Mouse (Mus musculus): ENCODE data around the gene Tldc2. TPM values are rescaled to one million over a fixed set of nuclear protein-coding genes. Genes with fewer than 3 reads are reported as not detected.

Tldc2 gene
- polyA plus RNA-seq (2016; fragmentation: Nextera tagmentation; extraction: Ambion mirVana): not detected in 2 replicates

DNA sequence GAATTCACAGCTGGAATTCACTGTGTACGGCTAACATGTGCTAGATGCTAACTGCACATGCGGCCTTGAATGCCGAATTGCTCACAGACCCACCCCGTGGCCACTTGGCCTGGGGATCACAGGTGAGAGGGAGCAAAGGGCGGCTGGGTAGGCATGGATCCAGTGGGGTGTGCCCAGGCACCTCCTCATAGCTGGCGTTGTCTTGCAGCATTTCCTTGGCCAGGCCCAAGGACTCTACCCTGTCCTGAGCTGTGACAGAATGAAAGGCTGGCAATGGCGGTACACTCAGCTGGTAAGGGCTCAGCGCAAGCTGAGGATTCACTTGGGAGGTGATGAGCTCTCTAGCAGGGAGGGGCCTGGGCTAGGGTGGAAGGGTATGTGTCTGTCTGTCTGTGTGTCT lies at the start of gene Tldc2:
Gene Tldc2 (plus strand): TSS at position 260 of the 400 bp plus-strand sequence.
- no peak within 1 kb of the TSS for H3K27ac ChIP-seq (replicated peaks)
- DNase-seq (ENCODE audit: low spot score): no peak
- no peak within 1 kb of the TSS for H3K4me3 ChIP-seq
- H3K27me3 ChIP-seq (replicated peaks; ENCODE audit: low read depth, poor library complexity, severe bottlenecking): no peaks in the 10 kb centered on the region
- H3K9me3 ChIP-seq: no peaks in the 10 kb centered on the region
- peaks cover 24% of the 10 kb centered on the region for H3K4me1 ChIP-seq
- no peaks in the 10 kb centered on the region for H3K36me3 ChIP-seq (replicated peaks)
- WGBS: 85% methylated on average over 8 of the region's 8 CpGs

DNA sequence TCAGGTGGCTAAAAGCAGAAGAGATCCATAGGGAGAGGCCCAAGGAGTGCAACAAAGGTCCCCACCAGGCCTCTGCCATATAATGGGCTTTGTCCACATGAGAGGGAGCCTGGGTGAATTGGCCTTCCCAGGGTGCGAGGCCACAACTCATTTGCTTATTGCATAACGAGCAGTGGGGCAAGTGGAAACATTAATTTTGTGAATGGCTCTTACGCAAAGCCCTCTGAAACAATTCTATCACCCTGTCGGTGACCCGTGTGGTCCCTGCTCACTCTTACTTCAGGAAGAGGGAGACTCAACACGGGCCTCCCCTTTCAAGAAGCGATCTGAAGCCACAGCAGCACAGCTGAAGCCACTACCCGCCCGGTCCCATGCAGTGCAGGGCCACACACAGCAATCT lies 49.6 kb upstream of the Tldc2 start:
- Histone ChIP-seq H3K9me3 (no peaks in the 10 kb centered on the region), H3K27me3 (replicated peaks; ENCODE audit: low read depth, poor library complexity, severe bottlenecking) (no peaks in the 10 kb centered on the region), H3K4me3 (no peak overlapping the region), H3K36me3 (replicated peaks) (peaks cover 97% of the 10 kb centered on the region), H3K4me1 (no peaks in the 10 kb centered on the region), H3K27ac (replicated peaks) (no peak overlapping the region)
- WGBS: 87% methylated on average over 9 of the region's 9 CpGs
- DNase-seq (ENCODE audit: low spot score): no peak

DNA sequence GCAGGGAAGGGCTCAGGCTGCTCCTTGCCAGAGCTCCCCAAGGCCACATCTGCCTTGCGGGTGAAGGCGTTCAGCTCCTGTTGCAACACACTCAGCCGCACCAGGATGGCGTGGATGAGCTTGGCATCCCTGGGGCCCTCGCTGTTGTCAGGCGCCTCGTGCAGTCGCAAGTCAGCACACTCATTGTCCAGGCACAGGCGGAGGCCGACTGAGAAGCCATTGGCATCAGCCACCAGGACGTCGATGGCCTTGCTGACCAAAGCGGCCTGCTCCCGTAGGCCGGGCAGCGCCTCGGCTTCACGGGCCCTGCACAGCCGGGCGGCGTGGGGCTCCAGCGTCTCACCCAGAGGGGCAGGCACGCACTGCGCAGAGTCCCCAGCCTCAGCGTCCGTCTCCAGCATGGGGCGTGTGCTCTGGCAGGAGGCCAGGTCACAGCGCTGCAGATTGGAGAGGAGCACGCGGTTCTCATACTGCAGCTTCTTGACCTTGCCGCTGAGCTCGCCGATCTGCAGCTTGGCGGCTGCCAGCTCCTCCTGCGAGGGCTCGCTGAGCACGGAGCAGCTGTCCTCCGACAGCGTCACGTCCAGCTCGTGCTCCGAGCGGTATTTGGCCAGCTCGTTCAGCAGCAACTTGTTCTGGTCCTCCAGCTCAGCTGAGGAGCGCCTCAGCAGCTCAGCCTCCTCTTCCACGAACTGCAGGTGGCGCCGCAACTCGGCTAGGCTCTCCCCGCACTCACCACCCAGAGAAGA lies 46.8 kb upstream of the Tldc2 start:
- H3K36me3 ChIP-seq (replicated peaks): peaks cover 99% of the 10 kb centered on the region
- no peak for DNase-seq (ENCODE audit: low spot score)
- no peaks in the 10 kb centered on the region for H3K27me3 ChIP-seq (replicated peaks; ENCODE audit: low read depth, poor library complexity, severe bottlenecking)
- no peak overlapping the region for H3K4me3 ChIP-seq
- 91% methylated on average over 50 of the region's 50 CpGs for WGBS
- H3K9me3 ChIP-seq: no peaks in the 10 kb centered on the region; the same call in 1 of the 2 replicates
- no peak overlapping the region for H3K27ac ChIP-seq (replicated peaks)
- H3K4me1 ChIP-seq: no peaks in the 10 kb centered on the region

DNA sequence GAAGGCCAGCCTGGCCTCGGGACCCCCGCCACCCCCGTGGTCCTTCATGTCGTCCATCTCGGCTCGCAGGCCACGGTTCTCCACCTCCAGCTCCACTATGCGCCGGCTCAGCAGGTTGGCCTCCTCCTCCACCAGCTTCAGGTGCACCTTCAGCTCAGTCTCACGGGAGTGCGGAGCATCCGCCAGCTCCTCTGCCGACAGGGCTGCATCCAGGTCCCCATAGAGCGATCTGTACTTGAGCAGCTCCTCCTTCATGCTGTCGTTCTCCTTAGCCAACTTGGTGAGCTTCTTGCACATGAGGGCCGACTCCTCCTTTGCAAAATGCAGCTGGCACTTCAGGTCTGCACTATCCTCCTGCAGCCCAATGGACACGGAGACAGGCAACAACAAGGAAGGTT lies 46.2 kb upstream of the Tldc2 start:
- Histone ChIP-seq H3K4me3 (no peak overlapping the region), H3K27ac (replicated peaks) (no peak overlapping the region), H3K27me3 (replicated peaks; ENCODE audit: low read depth, poor library complexity, severe bottlenecking) (no peaks in the 10 kb centered on the region), H3K36me3 (replicated peaks) (peaks cover 99% of the 10 kb centered on the region), H3K9me3 (no peaks in the 10 kb centered on the region; the same call in 1 of the 2 replicates), H3K4me1 (no peaks in the 10 kb centered on the region)
- no peak for DNase-seq (ENCODE audit: low spot score)
- 83% methylated on average over 17 of the region's 17 CpGs for WGBS

DNA sequence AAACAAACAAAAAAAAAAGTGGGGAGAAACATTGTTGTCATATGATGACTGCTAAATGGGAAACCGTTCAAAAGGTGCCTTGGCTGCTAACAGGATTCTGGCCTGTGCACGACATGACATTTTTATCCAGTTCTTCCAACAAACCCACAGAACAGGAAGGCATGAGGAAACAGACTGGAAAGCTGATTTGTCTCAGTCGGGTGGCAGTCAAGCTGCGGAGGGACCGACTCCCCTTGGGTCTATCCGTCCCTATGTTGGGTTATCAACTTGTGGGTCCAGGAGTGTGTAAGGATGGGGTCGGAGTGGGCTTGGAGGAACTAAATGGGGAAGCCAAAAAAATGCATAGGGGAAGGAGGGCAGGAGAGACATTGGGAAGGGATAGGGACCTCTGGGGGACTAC lies 45.4 kb upstream of the Tldc2 start:
- WGBS: 95% methylated on average over 7 of the region's 7 CpGs
- no peak for DNase-seq (ENCODE audit: low spot score)
- no peak overlapping the region for H3K4me3 ChIP-seq
- H3K36me3 ChIP-seq (replicated peaks): peaks cover 99% of the 10 kb centered on the region
- H3K4me1 ChIP-seq: no peaks in the 10 kb centered on the region
- H3K9me3 ChIP-seq: no peaks in the 10 kb centered on the region; the same call in 1 of the 2 replicates
- H3K27me3 ChIP-seq (replicated peaks; ENCODE audit: low read depth, poor library complexity, severe bottlenecking): no peaks in the 10 kb centered on the region
- no peak overlapping the region for H3K27ac ChIP-seq (replicated peaks)

DNA sequence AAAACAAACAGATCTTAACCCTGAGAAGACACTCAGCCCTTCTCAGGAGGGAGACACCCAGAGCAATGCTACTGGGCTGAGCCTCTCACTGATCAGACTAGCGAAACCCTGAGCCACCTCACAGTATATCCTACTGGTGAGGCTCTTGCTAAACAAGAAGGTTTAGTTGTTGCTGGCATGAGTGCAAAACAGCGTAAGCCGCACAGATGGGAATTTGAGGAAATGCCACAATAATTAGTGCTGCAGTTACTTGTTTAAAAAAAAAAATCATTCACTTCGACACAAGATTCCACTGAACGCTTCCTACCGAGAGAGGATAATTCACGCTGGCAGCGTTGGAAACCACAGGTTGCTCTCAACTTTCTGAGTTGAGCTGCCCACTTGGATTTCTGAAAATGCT lies 43.3 kb upstream of the Tldc2 start:
- Histone ChIP-seq H3K9me3 (no peaks in the 10 kb centered on the region; the same call in 1 of the 2 replicates), H3K27me3 (replicated peaks; ENCODE audit: low read depth, poor library complexity, severe bottlenecking) (no peaks in the 10 kb centered on the region), H3K27ac (replicated peaks) (no peak overlapping the region), H3K4me1 (no peaks in the 10 kb centered on the region), H3K4me3 (no peak overlapping the region), H3K36me3 (replicated peaks) (peaks cover 99% of the 10 kb centered on the region)
- 92% methylated on average over 8 of the region's 8 CpGs for WGBS
- DNase-seq (ENCODE audit: low spot score): no peak

DNA sequence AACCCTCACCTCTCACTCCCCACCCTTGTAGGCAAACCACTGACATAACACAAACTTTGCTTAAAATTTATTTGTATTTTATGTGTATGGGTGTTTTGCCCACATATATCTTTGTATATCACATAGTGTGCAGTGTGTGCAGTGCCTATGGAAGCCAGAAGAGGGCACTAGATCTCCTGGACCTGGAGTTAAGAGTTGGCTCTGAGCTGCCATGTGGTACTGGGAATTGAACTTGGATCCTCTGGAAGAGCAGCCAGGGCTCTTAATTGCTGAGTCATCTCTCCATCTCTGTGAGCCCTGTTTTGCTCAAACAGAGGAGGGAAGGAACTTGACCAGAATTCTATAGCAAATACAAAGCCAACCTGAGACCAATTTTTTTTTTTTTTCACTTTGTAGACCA lies 42.9 kb upstream of the Tldc2 start:
- peaks cover 99% of the 10 kb centered on the region for H3K36me3 ChIP-seq (replicated peaks)

DNA sequence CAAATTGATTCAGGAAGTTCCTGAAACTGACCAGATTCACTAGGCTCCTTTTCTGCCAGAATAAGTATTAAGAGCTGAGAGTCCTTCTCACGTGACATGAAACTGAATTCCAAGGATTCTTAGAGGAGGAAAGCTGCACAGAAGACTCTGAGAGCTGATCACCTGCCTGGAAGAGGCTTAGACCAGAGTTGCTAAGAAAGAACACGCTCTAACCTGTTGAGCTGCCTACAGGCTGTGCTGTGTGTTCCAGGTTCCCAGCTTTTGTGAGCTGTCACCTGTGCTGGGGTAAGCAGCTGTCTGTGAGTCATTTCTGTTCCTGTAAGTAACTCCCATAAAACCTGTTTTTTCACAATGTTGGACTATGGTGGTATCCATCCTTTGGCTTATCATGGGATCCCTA lies 40.9 kb upstream of the Tldc2 start:
- 92% methylated on average over 2 of the region's 2 CpGs for WGBS
- H3K27ac ChIP-seq (replicated peaks): no peak overlapping the region
- DNase-seq (ENCODE audit: low spot score): no peak
- H3K4me3 ChIP-seq: no peak overlapping the region
- no peaks in the 10 kb centered on the region; the same call in 1 of the 2 replicates for H3K9me3 ChIP-seq
- H3K36me3 ChIP-seq (replicated peaks): peaks cover 99% of the 10 kb centered on the region
- 0 out of 2 replicates have a peak, but pooled peaks cover 6% of the 10 kb centered on the region for H3K4me1 ChIP-seq
- H3K27me3 ChIP-seq (replicated peaks; ENCODE audit: low read depth, poor library complexity, severe bottlenecking): no peaks in the 10 kb centered on the region

More for the DNA sequence above, 42.9 kb upstream of the Tldc2 start:
- H3K27ac ChIP-seq (replicated peaks): no peak overlapping the region
- H3K27me3 ChIP-seq (replicated peaks; ENCODE audit: low read depth, poor library complexity, severe bottlenecking): no peaks in the 10 kb centered on the region
- no peaks in the 10 kb centered on the region for H3K4me1 ChIP-seq
- no peaks in the 10 kb centered on the region; the same call in 1 of the 2 replicates for H3K9me3 ChIP-seq
- DNase-seq (ENCODE audit: low spot score): no peak
- H3K4me3 ChIP-seq: no peak overlapping the region

DNA sequence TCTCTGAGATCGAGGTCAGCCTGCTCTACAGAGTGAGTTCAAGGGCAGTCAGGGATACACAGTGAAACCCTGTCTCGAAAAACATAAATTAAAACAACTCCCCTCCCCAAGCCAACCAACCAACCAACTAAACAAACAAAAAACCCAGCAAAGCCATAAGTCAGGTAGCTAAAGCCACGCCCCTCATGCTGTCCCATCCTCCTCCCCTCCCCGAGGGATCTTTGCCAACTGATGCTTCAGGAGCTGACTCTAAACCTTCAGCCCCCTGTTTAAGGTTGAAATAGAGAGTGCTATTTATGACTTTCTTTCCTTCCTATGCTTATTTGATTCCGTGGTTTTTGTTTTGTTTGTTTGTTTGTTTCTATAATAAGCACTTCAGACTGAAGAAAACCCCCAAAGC lies 39.9 kb upstream of the Tldc2 start:
- H3K4me1 ChIP-seq: 0 out of 2 replicates have a peak, but pooled peaks cover 6% of the 10 kb centered on the region
- H3K9me3 ChIP-seq: no peaks in the 10 kb centered on the region; the same call in 1 of the 2 replicates
- 93% methylated on average over 5 of the region's 5 CpGs for WGBS
- no peaks in the 10 kb centered on the region for H3K27me3 ChIP-seq (replicated peaks; ENCODE audit: low read depth, poor library complexity, severe bottlenecking)
- no peak overlapping the region for H3K4me3 ChIP-seq
- H3K27ac ChIP-seq (replicated peaks): no peak overlapping the region
- H3K36me3 ChIP-seq (replicated peaks): peaks cover 99% of the 10 kb centered on the region
- DNase-seq (ENCODE audit: low spot score): no peak

DNA sequence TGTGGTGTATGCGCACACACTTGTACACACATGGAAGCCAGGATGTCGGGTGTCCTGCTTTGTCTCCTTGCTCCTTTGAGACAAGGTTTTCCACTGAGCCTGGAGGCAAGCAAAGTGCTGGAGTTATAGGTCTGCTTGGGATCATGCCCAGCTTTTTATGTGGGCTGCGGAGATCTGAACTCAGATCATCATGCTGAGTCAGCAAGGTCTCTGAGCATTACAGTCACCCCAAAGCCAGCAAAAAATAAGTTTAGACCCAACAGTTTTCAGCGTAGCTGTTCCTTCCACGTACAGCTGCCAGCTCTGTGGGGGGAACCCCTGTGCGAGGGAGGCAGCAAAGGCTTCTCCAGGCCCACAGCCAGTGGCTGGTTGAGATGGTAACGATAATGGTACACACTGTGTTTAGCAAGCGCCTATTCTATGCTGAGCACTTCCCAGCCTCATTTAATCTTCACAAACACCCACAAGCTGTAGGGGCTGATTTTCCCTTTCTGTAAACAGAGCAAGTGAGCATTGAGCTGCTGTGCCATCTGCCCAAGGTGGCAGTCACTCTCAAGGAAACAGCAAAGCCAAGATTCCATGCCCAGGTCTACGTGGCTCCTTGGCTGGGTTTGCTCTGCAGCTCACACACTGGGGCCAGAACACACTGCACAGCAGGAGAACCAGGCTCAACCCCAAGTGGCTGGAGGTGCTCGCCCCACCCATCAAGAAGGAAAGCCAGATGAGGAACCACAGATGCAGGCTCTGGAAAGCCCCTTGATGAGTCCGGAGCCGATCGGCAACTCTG lies 38.3 kb upstream of the Tldc2 start:
- H3K4me1 ChIP-seq: 0 out of 2 replicates have a peak, but pooled peaks cover 6% of the 10 kb centered on the region
- H3K4me3 ChIP-seq: no peak overlapping the region
- no peaks in the 10 kb centered on the region for H3K27me3 ChIP-seq (replicated peaks; ENCODE audit: low read depth, poor library complexity, severe bottlenecking)
- H3K36me3 ChIP-seq (replicated peaks): peaks cover 100% of the 10 kb centered on the region
- DNase-seq (ENCODE audit: low spot score): no peak
- H3K27ac ChIP-seq (replicated peaks): no peak overlapping the region
- H3K9me3 ChIP-seq: no peaks in the 10 kb centered on the region; the same call in 1 of the 2 replicates
- 91% methylated on average over 13 of the region's 13 CpGs for WGBS

DNA sequence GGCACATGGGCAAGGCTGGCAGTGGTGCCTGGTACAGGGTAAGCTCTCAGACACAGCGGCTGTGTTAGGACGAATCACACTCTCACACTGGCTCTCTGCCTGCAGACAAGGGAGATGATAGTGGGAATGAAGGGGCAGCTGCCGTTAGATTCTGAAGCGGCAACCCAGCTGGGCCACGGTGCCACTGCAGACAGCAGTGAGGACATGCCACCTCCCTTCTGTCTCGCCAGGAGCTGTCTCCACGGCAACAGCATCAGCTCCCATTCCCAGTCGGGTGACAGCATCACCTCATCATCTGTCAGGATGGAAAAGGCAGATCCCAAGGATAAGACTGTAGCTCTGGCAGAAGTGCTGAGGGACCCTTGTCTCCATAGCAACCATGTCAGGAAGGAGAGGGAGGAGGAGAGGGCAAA lies 37.0 kb upstream of the Tldc2 start:
- Histone ChIP-seq H3K27ac (replicated peaks) (no peak overlapping the region; the same call in 1 of the 2 replicates), H3K4me3 (no peak overlapping the region), H3K36me3 (replicated peaks) (peaks cover 100% of the 10 kb centered on the region), H3K4me1 (0 out of 2 replicates have a peak, but pooled peaks cover 6% of the 10 kb centered on the region), H3K27me3 (replicated peaks; ENCODE audit: low read depth, poor library complexity, severe bottlenecking) (no peaks in the 10 kb centered on the region), H3K9me3 (no peaks in the 10 kb centered on the region)
- 87% methylated on average over 8 of the region's 8 CpGs for WGBS
- DNase-seq (ENCODE audit: low spot score): no peak

DNA sequence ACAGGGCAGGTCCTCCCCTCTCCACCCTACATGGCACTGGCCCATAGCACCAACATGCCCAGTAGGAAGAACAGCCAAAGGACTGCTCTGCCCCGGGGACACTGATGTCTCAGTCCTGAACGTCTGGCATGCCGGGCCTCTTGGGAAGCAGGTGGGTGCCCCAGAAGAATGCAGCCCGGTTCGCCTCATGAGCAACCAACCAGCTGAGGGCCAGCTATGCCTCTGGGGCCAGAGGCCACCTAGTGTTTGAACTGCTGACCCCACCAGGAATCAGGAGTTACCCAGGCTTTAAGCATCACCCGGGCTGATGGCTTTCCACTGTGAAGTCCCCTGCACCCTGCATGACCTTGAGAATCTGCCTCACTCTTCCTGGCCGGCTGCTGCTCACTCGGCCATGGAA lies 34.4 kb upstream of the Tldc2 start:
- no peaks in the 10 kb centered on the region for H3K27me3 ChIP-seq (replicated peaks; ENCODE audit: low read depth, poor library complexity, severe bottlenecking)
- DNase-seq (ENCODE audit: low spot score): no peak
- WGBS: 85% methylated on average over 8 of the region's 8 CpGs
- peaks cover 96% of the 10 kb centered on the region for H3K36me3 ChIP-seq (replicated peaks)
- 0 out of 2 replicates have a peak, but pooled peaks cover 6% of the 10 kb centered on the region for H3K4me1 ChIP-seq
- no peak overlapping the region for H3K4me3 ChIP-seq
- H3K27ac ChIP-seq (replicated peaks): no peak overlapping the region
- H3K9me3 ChIP-seq: no peaks in the 10 kb centered on the region

Measured in embryonic facial prominence, embryonic 10.5 days (tissue).